Mouse (Mus musculus) heart, postnatal 14 days (tissue): ENCODE measurements around the gene Hspb7. TPM values are rescaled to one million over a fixed set of nuclear protein-coding genes. Genes with fewer than 3 reads are reported as not detected.
A peak's percentile ranks its signal among the peaks of the same experiment; 100 is the strongest.

Experiments used
- DNase-seq, 2 experiments: peaks; one replicate each; pipeline ENCODE4 v3.0.0; 2021 to 2022
- intact Hi-C: fragments of 180-260 bp; cut with DNase I; formaldehyde crosslinking; loops from one replicate; pipeline ENCODE4 v1.15.1; 2025
- total RNA-seq, 2 experiments: library from RNA; stranded (reverse); gene quantifications; 2 replicates each; pipeline ENCODE4 v1.2.3; 2021

Hspb7 gene
- total RNA-seq, 2 experiments from 2014 or later: 760 to 902 TPM

DNA sequence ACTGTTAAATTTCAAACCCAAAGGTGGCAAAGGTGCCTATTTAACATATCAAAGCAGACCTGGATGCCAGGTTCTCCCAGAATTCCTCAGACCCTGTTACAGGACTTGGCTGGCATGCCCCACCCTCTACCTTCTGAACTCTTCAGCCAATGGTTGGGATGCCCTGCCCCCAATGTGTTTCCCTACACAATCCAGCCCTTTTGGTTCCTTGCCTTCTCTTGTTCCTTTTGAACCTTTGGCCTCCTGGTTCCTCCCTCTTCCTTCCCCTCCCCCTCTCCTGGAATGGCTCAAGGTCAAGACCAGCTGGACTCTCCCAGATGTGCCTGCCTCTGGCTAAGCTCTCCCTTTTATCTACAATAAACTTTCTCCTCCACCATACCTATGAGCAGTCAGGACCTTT lies 20.3 kb downstream of the Hspb7 start:
- DNase-seq: no peak
- intact Hi-C loops: no loop called here

DNA sequence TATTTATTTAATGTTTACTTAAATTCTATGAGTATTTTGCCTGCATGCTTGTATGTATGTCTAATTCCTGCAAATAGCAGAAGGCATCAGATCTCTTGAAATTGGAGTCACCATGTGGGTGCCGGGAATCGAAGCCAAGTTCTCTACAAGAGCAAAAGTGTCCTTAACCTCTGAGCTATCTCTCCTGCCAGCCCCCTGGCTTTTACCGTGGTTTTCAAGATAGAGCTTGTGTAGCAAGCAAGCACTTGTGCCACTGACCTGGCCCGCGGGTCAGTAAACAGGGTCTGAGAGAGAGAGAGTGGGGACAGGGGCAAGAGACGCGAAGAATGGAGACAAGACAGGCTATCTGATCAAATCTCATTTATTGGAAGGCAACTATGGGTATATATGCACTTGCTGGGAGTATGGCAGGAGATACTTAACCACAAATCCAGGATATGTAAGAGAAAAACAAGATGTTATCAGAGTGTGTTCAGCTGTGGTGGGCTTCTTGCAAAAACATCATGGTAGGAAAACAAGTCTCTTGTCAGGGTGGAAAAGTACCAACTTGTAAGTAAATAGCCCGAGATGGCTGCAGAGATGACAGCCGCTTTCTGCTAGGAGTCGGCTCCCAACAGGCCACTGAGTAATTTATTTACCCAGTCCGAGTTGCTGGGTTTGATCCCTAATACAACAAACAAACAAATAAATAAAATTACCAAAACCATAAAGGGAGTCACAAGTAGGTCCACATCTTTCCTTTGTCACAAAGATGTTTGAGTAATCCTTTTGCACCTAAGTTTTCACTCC lies 23.3 kb downstream of the Hspb7 start:
- no peak for DNase-seq
- intact Hi-C loops: no loop called here

DNA sequence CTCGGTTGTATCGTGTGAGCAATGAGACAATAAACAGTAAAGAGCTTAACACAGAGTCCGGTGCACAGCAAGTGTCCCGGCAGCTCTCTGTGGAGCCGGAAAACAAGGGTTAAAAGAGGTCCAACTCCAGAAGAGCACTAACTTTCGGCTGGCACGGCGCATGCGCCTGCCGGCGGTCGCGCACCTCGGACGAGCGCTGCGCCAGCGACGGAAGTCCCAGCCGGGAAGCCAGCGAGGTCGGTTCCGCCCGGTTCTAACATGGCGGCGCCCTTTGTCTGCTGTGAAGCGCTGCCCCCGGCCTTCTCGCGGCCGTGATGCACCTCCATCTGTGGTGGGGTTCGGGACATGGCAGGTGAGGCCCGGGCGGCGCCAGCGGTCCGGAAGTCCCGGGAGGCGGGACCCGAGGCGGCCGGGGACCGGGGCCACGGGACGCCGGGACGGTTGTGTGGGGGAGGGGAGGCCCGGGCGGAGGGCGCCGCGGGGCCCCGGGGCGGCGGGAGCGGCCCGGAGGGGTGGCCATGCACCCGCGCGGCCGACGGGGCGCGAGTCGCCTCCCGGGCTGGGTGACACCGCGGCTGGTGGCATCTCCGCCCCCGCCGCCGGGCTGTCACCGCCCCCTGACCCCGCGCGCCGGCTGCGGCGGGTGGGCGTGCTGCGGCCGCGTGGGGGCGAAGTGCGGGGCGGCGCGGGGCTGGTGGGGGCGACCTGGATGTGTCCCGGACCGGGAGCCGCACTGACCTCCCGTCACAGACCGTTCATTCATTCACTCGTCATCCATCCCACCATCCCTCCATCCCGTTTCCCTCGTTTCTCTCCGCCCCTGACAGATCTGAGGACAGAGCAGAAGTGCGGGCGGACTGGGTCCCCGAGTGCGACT lies 24.1 kb downstream of the Hspb7 start, which contains the start of gene Zbtb17:
Zbtb17 (plus strand) TSS at position 204 of the 877 bp plus-strand sequence.
- intact Hi-C loops: no loop called here

DNA sequence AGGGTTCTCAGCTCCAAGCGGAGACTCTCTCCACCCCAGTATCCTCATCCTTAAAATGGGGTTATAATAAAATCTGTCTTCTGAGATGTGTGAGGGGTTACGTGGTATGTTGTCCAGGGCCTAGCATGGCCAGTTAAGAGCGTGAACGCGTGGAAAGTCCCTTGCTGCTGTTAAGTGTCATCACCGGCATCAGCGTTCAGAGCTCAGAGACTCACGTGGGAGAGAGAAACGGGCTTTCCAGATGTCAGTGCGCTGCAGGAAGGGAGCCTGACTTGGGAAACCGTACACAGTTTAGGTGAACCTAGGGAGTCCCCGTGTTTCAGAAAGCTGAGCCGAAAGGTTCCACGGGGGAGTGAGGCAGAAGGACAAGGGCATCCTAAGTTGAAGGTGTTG lies 24.7 kb downstream of the Hspb7 start:
- intact Hi-C loops: no loop called here
- no peak for DNase-seq

More for the DNA sequence above, 24.1 kb downstream of the Hspb7 start, which contains the start of gene Zbtb17:
- DNase-seq: peak; percentile 93 to 95

DNA sequence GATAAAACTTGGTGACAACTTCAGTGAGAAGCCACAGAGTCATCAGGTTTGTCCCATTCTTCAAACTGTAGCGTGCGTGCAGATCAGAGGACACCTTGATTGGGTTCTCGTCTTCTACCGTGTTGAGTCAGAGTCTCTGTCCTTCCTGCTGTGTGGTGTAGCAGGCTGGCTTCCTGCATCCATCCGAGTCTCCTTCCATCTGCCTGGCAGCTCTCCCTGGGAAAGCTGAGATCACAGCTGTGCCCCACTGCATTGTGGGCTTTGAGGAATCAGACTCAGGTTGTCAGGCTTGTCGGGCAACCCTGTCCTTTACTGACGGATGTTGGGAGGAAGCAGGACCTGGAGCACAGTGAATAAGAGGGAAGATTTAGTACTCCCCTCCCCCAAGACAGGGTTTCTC lies 25.6 kb downstream of the Hspb7 start:
- DNase-seq: no peak
- intact Hi-C loops: no loop called here

DNA sequence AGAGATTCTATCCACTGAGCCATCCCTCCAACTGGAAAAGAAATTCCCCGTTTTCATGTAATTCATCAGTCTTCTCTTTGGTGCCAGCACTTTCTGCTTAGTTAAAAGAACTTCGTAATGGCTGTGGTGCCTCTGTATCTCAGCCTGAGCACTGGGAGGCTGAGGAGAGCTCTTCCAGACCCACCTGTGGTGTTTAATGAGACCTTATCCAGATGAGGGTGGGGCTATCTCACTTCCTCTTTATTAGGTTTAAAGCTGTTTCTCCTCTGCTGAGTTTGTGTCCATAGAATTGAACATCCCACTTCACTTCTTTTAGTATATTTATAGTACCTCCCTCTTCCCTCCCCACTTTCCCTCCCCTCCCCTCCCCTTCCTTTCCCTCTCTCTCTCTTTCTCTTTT lies 30.7 kb downstream of the Hspb7 start:
- intact Hi-C loops: no loop called here
- DNase-seq: no peak

DNA sequence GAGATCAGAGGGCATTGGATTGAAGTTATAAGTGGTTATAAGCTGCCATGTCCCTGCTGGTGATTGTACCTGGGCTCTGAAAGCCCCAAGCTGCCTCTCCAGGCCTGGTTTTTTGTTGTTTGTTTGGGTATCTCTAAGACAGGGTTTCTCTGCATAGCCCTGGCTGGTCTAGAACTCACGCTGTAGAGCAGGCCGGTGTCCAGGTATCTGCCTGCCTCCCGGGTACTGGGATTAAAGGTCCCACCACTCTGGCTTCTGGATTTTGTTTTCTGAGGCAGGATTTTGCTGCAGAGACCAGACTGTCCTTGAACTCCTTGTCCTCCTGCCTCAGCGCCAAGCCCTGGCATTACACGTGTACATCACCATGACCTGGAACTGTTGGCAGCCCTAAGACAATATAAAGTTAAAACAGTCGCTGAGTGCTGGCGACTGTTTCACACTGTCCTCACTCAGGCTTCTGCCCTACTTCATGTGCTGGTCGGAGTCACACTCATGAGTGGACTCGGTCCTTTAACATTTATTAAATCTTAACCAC lies 31.4 kb downstream of the Hspb7 start:
- intact Hi-C loops: no loop called here

DNA sequence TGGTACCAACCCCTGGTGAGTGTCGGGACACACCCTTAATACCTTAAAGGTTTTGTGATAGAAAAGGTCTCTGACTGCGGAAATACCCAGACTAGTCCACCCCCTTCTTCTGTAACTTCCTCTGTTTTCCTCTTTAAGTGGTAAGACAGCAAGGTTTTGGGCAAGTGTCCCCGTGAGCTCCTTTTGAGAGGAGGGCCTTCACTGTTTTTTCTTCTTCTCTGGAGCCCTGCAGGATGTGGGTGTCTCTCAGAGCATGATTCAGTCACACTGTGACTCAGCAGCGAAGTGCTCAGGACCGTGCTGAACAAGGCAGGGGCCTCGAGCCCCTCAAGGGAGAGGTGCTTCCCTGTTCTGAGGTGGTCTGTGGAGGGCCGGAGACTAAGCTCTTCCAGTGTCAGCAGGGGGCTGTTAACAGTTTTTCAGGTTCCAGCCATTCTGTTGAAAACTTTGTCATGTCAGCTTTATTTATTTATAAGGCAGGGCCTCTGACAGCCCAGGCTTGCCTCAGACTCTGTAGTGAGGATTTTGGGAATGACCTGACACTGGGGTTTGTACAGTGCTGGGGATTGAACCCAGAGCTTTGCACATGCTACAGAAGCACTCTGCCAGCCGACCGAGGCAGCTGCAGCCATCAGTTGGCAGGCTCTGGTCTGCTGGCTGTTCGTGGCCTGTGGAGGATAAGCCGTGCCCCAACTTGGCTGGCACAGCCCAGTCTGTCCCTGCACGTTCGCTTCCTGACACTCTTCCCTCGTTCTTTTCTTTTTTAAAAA lies 34.2 kb downstream of the Hspb7 start:
- DNase-seq: peak in 1 of 2 experiments; percentile 23
- intact Hi-C loops: no loop called here

More for the DNA sequence above, 31.4 kb downstream of the Hspb7 start:
- DNase-seq: no peak

DNA sequence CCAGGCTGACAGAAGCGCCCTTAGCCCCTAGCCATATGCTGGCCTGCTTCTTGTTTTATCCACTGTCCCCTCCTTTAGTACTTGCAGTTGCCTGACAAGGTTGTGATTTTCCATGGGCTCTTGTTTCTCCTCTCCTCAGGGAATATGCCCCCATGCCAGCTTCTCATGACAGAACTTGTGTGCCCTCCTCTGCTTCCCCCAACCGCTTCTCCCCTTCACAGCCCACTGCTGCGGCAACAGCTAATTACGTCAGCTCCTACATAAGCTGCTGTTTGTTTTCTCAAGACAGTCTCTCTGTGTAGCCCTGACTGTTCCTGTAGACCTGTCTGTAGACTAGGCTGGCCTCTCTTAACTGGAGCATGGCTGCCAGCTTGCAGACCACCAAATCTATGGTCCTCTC lies 34.9 kb downstream of the Hspb7 start:
- no peak for DNase-seq
- intact Hi-C loops: no loop called here

DNA sequence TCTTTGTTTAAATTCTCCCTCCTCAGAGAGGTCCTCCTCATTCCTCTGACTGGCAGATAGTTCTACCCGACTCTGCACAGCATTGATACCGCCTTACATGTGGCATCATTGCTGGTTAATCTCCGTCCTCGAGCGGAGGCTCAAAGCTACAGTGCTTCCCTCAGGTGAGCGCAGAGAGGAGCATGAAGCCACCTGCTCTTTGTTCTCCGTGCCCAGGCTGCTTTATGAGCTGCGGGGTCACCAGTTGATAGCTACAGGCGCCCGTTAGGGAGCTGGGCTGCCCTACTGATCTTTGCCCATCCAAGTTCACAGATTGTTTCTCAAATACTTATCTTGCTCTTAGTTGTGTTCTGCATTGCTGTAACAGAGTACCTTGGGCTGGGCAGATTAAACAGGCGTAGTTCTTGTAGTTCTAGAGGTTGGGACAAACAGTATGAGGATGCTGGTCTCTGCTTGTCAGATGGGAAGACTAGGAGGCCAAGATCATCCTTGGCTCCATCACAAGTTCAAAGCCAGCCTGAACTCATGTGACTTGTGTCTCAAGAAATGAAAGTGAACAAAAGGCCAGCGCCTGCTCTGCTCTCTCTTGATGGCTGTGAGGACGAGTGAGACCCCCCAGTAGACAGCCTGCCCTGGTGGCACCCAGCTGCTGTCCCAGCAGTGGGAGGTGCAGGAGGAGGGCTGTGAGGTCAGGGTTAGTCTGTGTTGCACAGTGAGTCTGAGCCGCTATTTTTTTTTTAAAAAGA lies 35.8 kb downstream of the Hspb7 start:
- intact Hi-C loops: no loop called here
- no peak for DNase-seq

DNA sequence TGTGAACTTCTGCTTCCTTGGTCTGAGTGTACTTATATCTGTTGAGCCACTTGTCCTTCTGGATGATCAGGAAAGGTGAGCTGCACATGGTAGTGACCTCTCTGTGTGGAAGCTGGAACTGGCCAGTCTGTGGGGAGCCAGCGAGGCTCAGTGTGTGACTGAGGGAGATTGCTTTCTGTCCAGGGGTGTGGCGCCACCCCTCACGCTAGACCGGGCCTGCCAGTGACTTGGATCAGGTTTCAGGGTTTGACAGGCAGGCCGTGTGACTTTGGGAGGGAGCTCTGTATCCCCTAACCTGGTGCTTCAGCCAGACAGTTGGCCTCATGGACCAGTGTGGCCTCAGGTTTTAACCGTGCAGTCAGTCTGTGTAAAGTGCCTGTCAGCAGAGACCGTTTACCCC lies 37.7 kb downstream of the Hspb7 start:
- intact Hi-C loops: no loop called here
- peak in 1 of 2 experiments; percentile 35 for DNase-seq

DNA sequence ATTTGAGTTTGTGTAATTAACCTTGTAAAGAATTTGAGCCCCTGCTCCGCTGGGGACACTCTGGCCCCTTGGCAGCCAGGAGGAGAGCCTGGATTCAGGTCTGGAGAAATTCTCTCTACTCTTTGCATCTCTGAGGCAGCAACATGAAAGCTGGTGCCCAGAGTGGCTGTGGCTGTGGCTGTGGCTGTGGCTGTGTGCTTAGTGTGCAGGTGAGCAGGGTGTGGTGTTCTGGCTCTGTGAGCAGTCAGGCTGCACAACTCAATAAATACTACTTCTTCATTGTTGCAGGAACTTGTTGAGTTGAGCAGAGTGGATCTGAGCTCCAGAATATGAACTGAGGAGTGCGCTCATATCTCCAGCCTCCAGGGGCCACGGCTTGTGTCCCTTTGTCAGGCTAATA lies 38.3 kb downstream of the Hspb7 start:
- intact Hi-C loops: no loop called here

DNA sequence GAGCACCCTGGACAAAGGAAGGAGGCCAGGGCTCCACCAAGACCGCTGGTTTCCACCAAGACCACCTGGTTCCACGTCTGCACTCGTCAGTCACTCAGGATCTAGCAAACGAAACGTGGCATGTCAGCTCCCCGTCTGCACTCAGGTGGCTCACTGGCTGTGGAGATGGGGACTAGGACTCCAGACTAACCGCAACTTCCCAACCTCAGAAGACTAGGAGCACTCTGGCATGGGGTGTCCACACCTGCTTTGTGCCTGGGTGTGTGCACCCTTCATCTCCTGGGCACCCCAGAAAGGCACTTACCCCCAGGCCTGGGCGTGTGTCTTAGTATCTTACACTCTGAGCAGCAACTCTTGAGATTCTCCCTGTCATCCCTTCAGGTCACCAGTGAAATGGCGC lies 39.2 kb downstream of the Hspb7 start:
- intact Hi-C loops: no loop called here

More for the DNA sequence above, 38.3 kb downstream of the Hspb7 start:
- no peak for DNase-seq

DNA sequence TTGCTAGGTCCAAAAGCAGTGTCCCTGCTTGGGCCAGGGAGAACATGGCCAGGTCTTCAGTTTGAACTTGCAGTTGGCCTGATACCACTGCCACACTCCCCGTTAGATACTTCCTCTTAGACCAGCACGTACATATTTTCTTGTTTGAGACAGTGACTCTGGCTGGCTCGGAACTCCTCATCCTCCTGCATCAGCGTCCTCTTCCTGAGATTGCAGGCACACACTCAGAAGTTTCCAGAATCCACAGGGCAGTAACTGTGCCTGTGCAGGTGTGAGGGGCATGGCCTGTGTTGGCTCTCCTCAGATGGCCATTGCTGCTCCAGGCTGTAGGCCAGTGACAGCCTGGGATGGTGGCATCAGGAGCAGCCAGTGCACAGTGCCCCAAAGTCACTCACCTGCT lies 39.9 kb downstream of the Hspb7 start:
- intact Hi-C loops: no loop called here
- no peak for DNase-seq

More for the DNA sequence above, 39.2 kb downstream of the Hspb7 start:
- no peak for DNase-seq

DNA sequence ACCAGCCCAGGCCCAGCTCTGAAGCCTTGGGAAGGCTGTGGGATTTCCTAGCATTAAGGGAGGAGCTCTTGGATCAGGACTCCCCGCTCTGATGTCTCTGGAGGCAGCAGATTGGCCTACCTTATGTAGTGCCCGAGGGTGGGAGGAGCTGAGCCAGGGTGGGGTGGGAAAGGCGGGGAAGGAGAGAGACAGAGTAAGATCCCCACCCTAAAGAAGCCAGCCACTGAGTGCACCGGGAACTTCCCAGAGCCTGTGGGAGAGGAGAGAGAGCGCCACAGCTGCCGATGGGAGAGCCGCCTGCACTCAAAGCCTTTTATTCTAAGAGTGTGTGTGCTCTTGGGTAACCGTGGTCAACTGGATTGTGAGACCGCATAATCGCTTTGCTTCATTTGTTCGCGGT lies 40.5 kb downstream of the Hspb7 start:
- intact Hi-C loops: no loop called here
- DNase-seq: no peak

DNA sequence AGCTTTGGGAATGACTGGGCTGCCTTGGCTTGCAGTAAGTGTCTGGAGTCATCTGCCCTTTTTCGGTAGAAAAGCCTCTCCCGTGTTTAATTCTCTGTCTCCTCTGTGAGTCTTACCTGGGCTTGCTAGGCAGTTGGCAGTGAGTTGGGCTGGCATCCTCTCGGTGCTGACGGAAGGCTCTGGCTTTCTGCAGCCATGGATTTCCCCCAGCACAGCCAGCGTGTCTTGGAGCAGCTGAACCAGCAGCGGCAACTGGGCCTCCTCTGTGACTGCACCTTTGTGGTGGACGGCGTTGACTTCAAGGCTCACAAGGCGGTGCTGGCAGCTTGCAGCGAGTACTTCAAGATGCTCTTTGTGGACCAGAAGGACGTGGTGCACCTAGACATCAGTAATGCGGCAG lies 41.0 kb downstream of the Hspb7 start:
- intact Hi-C loops: no loop called here

DNA sequence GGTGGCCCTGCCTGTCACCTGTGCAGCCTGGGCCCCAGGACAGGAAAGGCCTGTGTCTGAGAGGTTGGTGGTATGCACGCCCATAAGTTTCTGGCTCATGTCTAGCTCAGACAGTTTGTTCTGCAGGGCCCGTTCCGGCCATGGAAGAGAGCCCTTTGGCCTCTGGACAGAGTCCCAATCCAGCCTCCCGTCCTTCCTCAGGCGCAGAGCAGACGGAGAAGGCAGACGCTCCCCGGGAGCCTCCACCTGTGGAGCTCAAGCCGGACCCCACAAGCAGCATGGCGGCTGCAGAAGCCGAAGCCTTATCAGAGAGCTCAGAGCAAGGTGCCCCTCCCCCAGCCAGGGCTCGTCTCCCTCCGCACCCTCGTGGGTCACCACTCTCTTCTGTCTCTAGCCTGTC lies 42.9 kb downstream of the Hspb7 start:
- intact Hi-C loops: no loop called here
- DNase-seq: no peak

More for the DNA sequence above, 41.0 kb downstream of the Hspb7 start:
- no peak for DNase-seq

DNA sequence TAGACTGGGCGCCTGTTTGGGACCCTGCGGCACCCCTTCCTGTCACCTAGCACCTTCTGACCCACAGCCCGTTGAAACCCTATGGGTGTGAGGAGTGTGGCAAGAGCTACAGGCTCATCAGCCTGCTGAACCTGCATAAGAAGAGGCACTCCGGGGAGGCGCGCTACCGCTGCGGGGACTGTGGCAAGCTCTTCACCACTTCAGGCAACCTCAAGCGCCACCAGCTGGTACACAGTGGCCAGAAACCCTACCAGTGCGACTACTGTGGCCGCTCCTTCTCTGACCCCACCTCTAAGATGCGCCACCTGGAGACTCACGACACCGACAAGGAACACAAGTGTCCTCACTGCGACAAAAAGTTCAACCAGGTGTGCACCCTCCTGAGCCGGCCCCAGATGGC lies 44.1 kb downstream of the Hspb7 start:
- DNase-seq: no peak

DNA sequence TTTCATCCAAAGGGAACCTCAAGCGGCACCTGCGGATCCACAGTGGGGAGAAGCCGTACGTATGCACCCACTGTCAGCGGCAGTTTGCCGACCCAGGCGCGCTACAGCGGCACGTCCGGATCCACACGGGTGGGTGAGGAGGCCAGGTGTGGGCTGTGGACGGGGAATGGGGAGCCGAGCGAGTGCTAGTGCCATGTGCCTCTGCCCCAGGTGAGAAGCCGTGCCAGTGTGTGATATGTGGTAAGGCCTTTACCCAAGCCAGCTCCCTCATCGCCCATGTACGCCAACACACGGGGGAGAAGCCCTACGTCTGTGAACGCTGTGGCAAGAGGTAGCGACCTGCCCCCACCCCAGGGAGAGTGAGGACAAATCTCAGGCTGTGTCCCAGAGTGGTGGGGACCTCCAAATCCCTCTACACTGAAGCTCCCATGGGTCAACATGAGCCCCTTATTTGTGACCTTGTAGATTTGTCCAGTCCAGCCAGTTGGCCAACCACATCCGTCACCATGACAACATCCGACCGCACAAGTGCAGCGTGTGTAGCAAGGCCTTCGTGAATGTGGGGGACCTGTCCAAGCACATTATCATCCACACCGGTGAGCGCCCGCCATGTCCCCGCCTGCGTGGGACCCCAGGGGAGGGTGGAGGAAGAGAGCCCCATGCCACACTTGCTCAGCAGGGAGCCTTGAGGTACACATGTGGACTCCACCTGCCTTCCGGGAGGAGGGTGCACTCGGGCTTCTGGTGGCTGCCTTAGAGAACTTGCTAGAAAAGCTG lies 45.1 kb downstream of the Hspb7 start:
- DNase-seq: no peak
- intact Hi-C loops: no loop called here

More for the DNA sequence above, 44.1 kb downstream of the Hspb7 start:
- intact Hi-C loops: no loop called here
